Mouse (Mus musculus) spleen, adult 2 months (tissue): ENCODE measurements around the gene Slc12a4.

Experiments used
- CTCF ChIP-seq: fragments of 200-500 bp; IDR thresholded peaks from 2 replicates; pipeline ENCODE4 v1.5.1; 2011; ENCODE audit warnings: mild to moderate bottlenecking, inconsistent platforms; ENCODE audit not compliant: insufficient read depth, insufficient read length, insufficient replicate concordance; ENCODE audit errors: extremely low read depth
- POLR2A ChIP-seq: fragments of 200-500 bp; IDR thresholded peaks from 2 replicates; pipeline ENCODE4 v1.6.1; 2011; ENCODE audit warnings: low read depth, low read length, inconsistent platforms

DNA sequence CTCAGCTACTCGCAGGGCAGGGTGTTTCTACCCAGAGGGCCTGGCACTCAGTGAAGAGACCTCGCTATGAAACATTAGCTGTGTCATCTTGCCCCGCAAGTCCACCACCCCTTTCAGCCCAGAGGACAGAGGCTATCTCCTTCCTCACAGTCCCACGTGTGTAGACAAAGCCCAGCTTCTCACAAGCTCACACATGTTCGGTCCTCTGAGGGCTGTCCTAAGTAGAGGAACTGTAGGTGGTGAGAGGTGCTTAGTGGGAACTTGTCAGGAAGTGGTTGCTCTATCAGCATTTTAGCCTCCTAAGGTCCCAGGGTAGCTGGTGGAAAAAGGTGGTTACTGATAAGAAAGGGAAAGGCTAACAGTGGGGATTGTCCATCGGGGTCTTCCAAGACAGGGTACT is 30.8 kb downstream of the Slc12a4 start:
- TF ChIP-seq POLR2A = no peak
- TF ChIP-seq CTCF = no peak
